Mouse (Mus musculus) MEL (cell line): ENCODE measurements at regions not wholly inside any gene's neighbourhood (a gene's known extent, or its start where the extent isn't known, plus 50 kb on each side); places are given as distances from the start of the nearest gene placed in this dataset.

ENCODE experiments used
- DNase-seq: peaks from one replicate; pipeline ENCODE4 v3.0.0; 2011; ENCODE audit warnings: low read depth, low spot score
- H3K27ac ChIP-seq: 2 replicates; pipeline ENCODE4 v1.5.1; 2012; ENCODE audit warnings: low read depth, mild to moderate bottlenecking, control low read depth, low read length, moderate library complexity; ENCODE audit not compliant: control insufficient read depth
- H3K27me3 ChIP-seq, 2 experiments: fragments of 150-350 bp in 1 of 2; sonication (generic) in 1 of 2; 2 replicates each; pipeline ENCODE4 v1.6.1; 2012; ENCODE audit warnings: low read length in 2 of 2, mild to moderate bottlenecking in 2 of 2, improper control_type of control experiment in 1 of 2, moderate library complexity in 1 of 2; ENCODE audit not compliant: insufficient read depth in 2 of 2, control insufficient read depth in 1 of 2
- H3K36me3 ChIP-seq, 2 experiments: 2 replicates each; pipeline ENCODE4 v1.6.1; 2012 to 2014; ENCODE audit warnings: low read length in 2 of 2, improper control_type of control experiment in 1 of 2, inconsistent platforms in 1 of 2, mild to moderate bottlenecking in 1 of 2; ENCODE audit not compliant: insufficient read depth in 2 of 2, control insufficient read depth in 1 of 2
- H3K4me1 ChIP-seq, 2 experiments: fragments of 150-350 bp in 1 of 2; sonication (generic) in 1 of 2; 2 replicates each; pipeline ENCODE4 v1.6.1; 2012; ENCODE audit warnings: low read length in 2 of 2, improper control_type of control experiment in 1 of 2, mild to moderate bottlenecking in 1 of 2; ENCODE audit not compliant: insufficient read depth in 2 of 2, control insufficient read depth in 1 of 2
- H3K4me3 ChIP-seq, 2 experiments: fragments of 150-350 bp in 1 of 2; sonication (generic) in 1 of 2; 2 replicates each; pipeline ENCODE4 v1.5.1; 2012; ENCODE audit warnings: low read depth in 2 of 2, low read length in 2 of 2, mild to moderate bottlenecking in 2 of 2, moderate library complexity in 2 of 2, control low read depth in 1 of 2, improper control_type of control experiment in 1 of 2; ENCODE audit not compliant: control insufficient read depth in 1 of 2, insufficient read depth in 1 of 2
- H3K79me2 ChIP-seq: 2 replicates; pipeline ENCODE4 v1.6.1; 2012; ENCODE audit warnings: mild to moderate bottlenecking, low read length, moderate library complexity; ENCODE audit not compliant: control insufficient read depth, poor library complexity, insufficient read depth
- H3K9ac ChIP-seq: 2 replicates; pipeline ENCODE4 v1.6.1; 2012; ENCODE audit warnings: low read depth, mild to moderate bottlenecking, control low read depth, low read length, moderate library complexity; ENCODE audit not compliant: control insufficient read depth, poor library complexity, severe bottlenecking
- H3K9me3 ChIP-seq: fragments of 150-350 bp; sonication (generic); replicated peaks from 2 replicates; pipeline ENCODE4 v1.6.1; 2012; ENCODE audit warnings: mild to moderate bottlenecking, low read length, improper control_type of control experiment, moderate library complexity; ENCODE audit not compliant: insufficient read depth
- CHD1 ChIP-seq: IDR thresholded peaks from 2 replicates; pipeline ENCODE4 v1.6.1; 2012; ENCODE audit warnings: low read depth, mild to moderate bottlenecking, inconsistent platforms, low read length, improper control_type of control experiment
- CHD2 ChIP-seq: IDR thresholded peaks from 2 replicates; pipeline ENCODE4 v1.6.1; 2011; ENCODE audit warnings: low read length, improper control_type of control experiment
- CTCF ChIP-seq, 3 experiments: IDR thresholded peaks in 2 of 3; conservative IDR thresholded peaks in 1 of 3; 2 replicates each; pipeline ENCODE4 v1.5.1; 2011 to 2012; ENCODE audit warnings: low read length in 3 of 3, low read depth in 2 of 3, mild to moderate bottlenecking in 2 of 3, improper control_type of control experiment in 1 of 3, inconsistent platforms in 1 of 3, mixed read lengths in 1 of 3, moderate library complexity in 1 of 3; ENCODE audit not compliant: control insufficient read depth in 1 of 3, insufficient read depth in 1 of 3, poor library complexity in 1 of 3, severe bottlenecking in 1 of 3
- EP300 ChIP-seq, 2 experiments: IDR thresholded peaks; 2 replicates each; pipeline ENCODE4 v1.6.1; 2011; ENCODE audit warnings: improper control_type of control experiment in 2 of 2, low read length in 2 of 2, low read depth in 1 of 2, mild to moderate bottlenecking in 1 of 2
- HCFC1 ChIP-seq: IDR thresholded peaks from 2 replicates; pipeline ENCODE4 v1.6.1; 2012; ENCODE audit warnings: low read depth, mild to moderate bottlenecking, inconsistent platforms, low read length, improper control_type of control experiment, moderate library complexity
- KAT2A ChIP-seq: conservative IDR thresholded peaks from 2 replicates; pipeline ENCODE4 v1.6.1; 2012; ENCODE audit warnings: low read depth, low read length, improper control_type of control experiment, inconsistent platforms
- MYC ChIP-seq: IDR thresholded peaks from 2 replicates; pipeline ENCODE4 v1.6.1; 2011; ENCODE audit warnings: low read depth, mild to moderate bottlenecking, low read length, improper control_type of control experiment, moderate library complexity
- NELFE ChIP-seq: IDR thresholded peaks from 2 replicates; pipeline ENCODE4 v1.6.1; 2011; ENCODE audit warnings: low read depth, low read length, improper control_type of control experiment
- RAD21 ChIP-seq: IDR thresholded peaks from 2 replicates; pipeline ENCODE4 v1.6.1; 2011; ENCODE audit warnings: mild to moderate bottlenecking, low read depth, low read length, improper control_type of control experiment
- SIN3A ChIP-seq: IDR thresholded peaks from 2 replicates; pipeline ENCODE4 v1.6.1; 2012; ENCODE audit warnings: low read length, improper control_type of control experiment, inconsistent platforms
- SMC3 ChIP-seq: IDR thresholded peaks from 2 replicates; pipeline ENCODE4 v1.6.1; 2011; ENCODE audit warnings: low read depth, low read length, improper control_type of control experiment
- TBP ChIP-seq: IDR thresholded peaks from 2 replicates; pipeline ENCODE4 v1.8.0; 2011; ENCODE audit warnings: low read depth, low read length, improper control_type of control experiment
- TCF12 ChIP-seq: IDR thresholded peaks from 2 replicates; pipeline ENCODE4 v1.6.1; 2014; ENCODE audit warnings: low read depth, mild to moderate bottlenecking, inconsistent platforms, low read length, improper control_type of control experiment, moderate library complexity
- UBTF ChIP-seq: IDR thresholded peaks from 2 replicates; pipeline ENCODE4 v1.6.1; 2012; ENCODE audit warnings: low read depth, mild to moderate bottlenecking, inconsistent platforms, low read length, improper control_type of control experiment, moderate library complexity, borderline replicate concordance; ENCODE audit not compliant: insufficient read depth
- USF1 ChIP-seq: IDR thresholded peaks from 2 replicates; pipeline ENCODE4 v1.6.1; 2014; ENCODE audit warnings: low read depth, mild to moderate bottlenecking, inconsistent platforms, low read length, improper control_type of control experiment, moderate library complexity
- USF2 ChIP-seq, 2 experiments: IDR thresholded peaks; 2 replicates each; pipeline ENCODE4 v1.6.1; 2011 to 2012; ENCODE audit warnings: improper control_type of control experiment in 2 of 2, low read length in 2 of 2, borderline replicate concordance in 1 of 2, inconsistent platforms in 1 of 2, low read depth in 1 of 2, mild to moderate bottlenecking in 1 of 2; ENCODE audit not compliant: insufficient read depth in 1 of 2
- ZC3H11A ChIP-seq: IDR thresholded peaks from 2 replicates; pipeline ENCODE4 v1.6.1; 2012; ENCODE audit warnings: low read depth, mild to moderate bottlenecking, inconsistent platforms, low read length, improper control_type of control experiment

- H3K27ac ChIP-seq = no peak overlapping the region
- H3K79me2 ChIP-seq = no peaks in the 10 kb centered on the region
- no peaks in the 10 kb centered on the region for H3K9me3 ChIP-seq
- H3K4me3 ChIP-seq = no peak overlapping the region
- no peaks in the 10 kb centered on the region; a peak in 1 of 4 replicates for H3K27me3 ChIP-seq
- no peaks in the 10 kb centered on the region for H3K36me3 ChIP-seq
- no peak for DNase-seq
- TF ChIP-seq UBTF = no peak
- TF ChIP-seq RAD21 = no peak
- no peak for TF ChIP-seq TBP
- no peak for TF ChIP-seq CHD1
- no peak for TF ChIP-seq SIN3A
- TF ChIP-seq USF1 = no peak
- TF ChIP-seq ZC3H11A = no peak
- TF ChIP-seq USF2 (IDR thresholded peaks at IDR 0.05; ENCODE audit: borderline replicate concordance in 1 of 2, insufficient read depth in 1 of 2, low read depth in 1 of 2, low read length in 2 of 2) = no peak
- no peak for TF ChIP-seq TCF12
- no peak for TF ChIP-seq EP300 (IDR thresholded peaks at IDR 0.05; ENCODE audit: low read depth in 1 of 2, low read length in 2 of 2)
- no peak for TF ChIP-seq HCFC1
- no peak for TF ChIP-seq CHD2
- TF ChIP-seq KAT2A = no peak
- TF ChIP-seq CTCF (IDR thresholded peaks at IDR 0.05 in 2 of 3, conservative IDR thresholded peaks at IDR 0.05 in 1 of 3; ENCODE audit: control insufficient read depth in 1 of 3, insufficient read depth in 1 of 3, low read depth in 2 of 3, low read length in 3 of 3, poor library complexity in 1 of 3, severe bottlenecking in 1 of 3) = no peak
- TF ChIP-seq MYC = no peak
- no peak for TF ChIP-seq NELFE
- no peaks in the 10 kb centered on the region for H3K4me1 ChIP-seq
- H3K9ac ChIP-seq = no peak overlapping the region
Measured at GRCm38 (mm10) chr3:132441226-132441625, 188.4 kb upstream of the Gimd1 start.

GRCm38 (mm10) chr3:132453927-132454326 lies 175.7 kb upstream of the Gimd1 start:
- H3K9me3 ChIP-seq = no peaks in the 10 kb centered on the region
- H3K27ac ChIP-seq = no peak overlapping the region
- DNase-seq = no peak
- no peaks in the 10 kb centered on the region for H3K79me2 ChIP-seq
- no peaks in the 10 kb centered on the region for H3K4me1 ChIP-seq
- H3K36me3 ChIP-seq = no peaks in the 10 kb centered on the region
- TF ChIP-seq SMC3 = no peak
- TF ChIP-seq, all 39 proteins: peak for 0
- no peaks in the 10 kb centered on the region for H3K27me3 ChIP-seq
- H3K9ac ChIP-seq = no peak overlapping the region
- H3K4me3 ChIP-seq = no peak overlapping the region
